Mouse (Mus musculus): ENCODE results near the gene Abr. TPM values are rescaled to one million over a fixed set of nuclear protein-coding genes. Genes with fewer than 3 reads are reported as not detected.

Abr gene
- total and polyA plus RNA-seq, 3 experiments, result 3.8 to 8.8 TPM; not detected in 1

GRCm38 (mm10) chr11:76467073-76467472 lies 155.0 kb downstream of the Abr start:
- no peak overlapping the region for H3K27ac ChIP-seq (ENCODE audit: control insufficient read depth, low read depth, low read length)
- H3K4me1 ChIP-seq (ENCODE audit: control insufficient read depth in 1 of 2, insufficient read depth in 2 of 2, low read length in 2 of 2), result no peaks in the 10 kb centered on the region

DNA sequence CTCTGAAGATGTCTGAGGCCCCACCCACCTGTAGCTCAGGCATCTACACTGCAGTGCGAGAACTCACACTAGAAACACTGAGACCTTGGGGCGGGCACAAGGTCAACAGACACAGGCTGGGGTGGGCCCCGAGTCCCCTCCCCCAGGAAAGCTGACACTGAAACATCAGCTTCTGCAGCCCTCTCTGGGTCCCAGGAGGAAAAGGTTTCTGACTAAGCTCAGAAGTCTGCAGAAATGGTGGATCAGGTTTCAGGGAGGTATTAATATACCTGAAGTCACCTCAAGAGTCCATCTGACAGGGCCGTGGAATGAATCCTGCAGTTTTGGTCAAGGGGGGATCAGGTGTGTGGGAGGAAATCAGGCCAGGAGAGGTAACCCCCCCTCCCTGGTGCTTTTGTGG lies 156.2 kb downstream of the Abr start:
- Histone ChIP-seq H3K36me3 (ENCODE audit: control insufficient read depth in 1 of 2, insufficient read depth in 2 of 2, low read length in 2 of 2) (no peaks in the 10 kb centered on the region), H3K27ac (ENCODE audit: control insufficient read depth, low read depth, low read length) (no peak overlapping the region), H3K9me3 (replicated peaks; ENCODE audit: insufficient read depth, low read length) (no peaks in the 10 kb centered on the region), H3K4me1 (ENCODE audit: control insufficient read depth in 1 of 2, insufficient read depth in 2 of 2, low read length in 2 of 2) (no peaks in the 10 kb centered on the region), H3K79me2 (ENCODE audit: control insufficient read depth, insufficient read depth, low read length, poor library complexity) (no peaks in the 10 kb centered on the region), H3K4me3 (ENCODE audit: control insufficient read depth in 1 of 2, insufficient read depth in 1 of 2, low read depth in 2 of 2, low read length in 2 of 2) (no peak overlapping the region), H3K9ac (ENCODE audit: control insufficient read depth, low read depth, low read length, poor library complexity, severe bottlenecking) (no peak overlapping the region), H3K27me3 (ENCODE audit: control insufficient read depth in 1 of 2, insufficient read depth in 2 of 2, low read length in 2 of 2) (no peaks in the 10 kb centered on the region)
- no peak for DNase-seq (ENCODE audit: low read depth, low spot score)
- TF ChIP-seq MAZ (IDR thresholded peaks at IDR 0.05; ENCODE audit: low read depth, low read length) (no peak), HCFC1 (IDR thresholded peaks at IDR 0.05; ENCODE audit: low read depth, low read length) (no peak), POLR2AphosphoS2 (IDR thresholded peaks at IDR 0.05; ENCODE audit: low read length) (no peak), KAT2A (conservative IDR thresholded peaks at IDR 0.05; ENCODE audit: low read depth, low read length) (no peak), EP300 (IDR thresholded peaks at IDR 0.05; ENCODE audit: low read depth in 1 of 2, low read length in 2 of 2) (no peak), TAL1 (IDR thresholded peaks at IDR 0.05; ENCODE audit: low read length) (no peak), E2F4 (IDR thresholded peaks at IDR 0.05; ENCODE audit: borderline replicate concordance, low read depth, low read length) (no peak), UBTF (IDR thresholded peaks at IDR 0.05; ENCODE audit: borderline replicate concordance, insufficient read depth, low read depth, low read length) (no peak)

More at GRCm38 (mm10) chr11:76467073-76467472, 155.0 kb downstream of the Abr start:
- no peaks in the 10 kb centered on the region for H3K36me3 ChIP-seq (ENCODE audit: control insufficient read depth in 1 of 2, insufficient read depth in 2 of 2, low read length in 2 of 2)
- H3K9ac ChIP-seq (ENCODE audit: control insufficient read depth, low read depth, low read length, poor library complexity, severe bottlenecking), result no peak overlapping the region
- H3K27me3 ChIP-seq (ENCODE audit: control insufficient read depth in 1 of 2, insufficient read depth in 2 of 2, low read length in 2 of 2), result no peaks in the 10 kb centered on the region
- H3K4me3 ChIP-seq (ENCODE audit: control insufficient read depth in 1 of 2, insufficient read depth in 1 of 2, low read depth in 2 of 2, low read length in 2 of 2), result no peak overlapping the region
- DNase-seq (ENCODE audit: low read depth, low spot score), result no peak
- no peaks in the 10 kb centered on the region for H3K9me3 ChIP-seq (replicated peaks; ENCODE audit: insufficient read depth, low read length)
- no peak for TF ChIP-seq CTCF (IDR thresholded peaks at IDR 0.05 in 2 of 3, conservative IDR thresholded peaks at IDR 0.05 in 1 of 3; ENCODE audit: control insufficient read depth in 1 of 3, insufficient read depth in 1 of 3, low read depth in 2 of 3, low read length in 3 of 3, poor library complexity in 1 of 3, severe bottlenecking in 1 of 3)
- TF ChIP-seq TBP (IDR thresholded peaks at IDR 0.05; ENCODE audit: low read depth, low read length), result no peak
- no peak for TF ChIP-seq E2F4 (IDR thresholded peaks at IDR 0.05; ENCODE audit: borderline replicate concordance, low read depth, low read length)
- no peaks in the 10 kb centered on the region for H3K79me2 ChIP-seq (ENCODE audit: control insufficient read depth, insufficient read depth, low read length, poor library complexity)

DNA sequence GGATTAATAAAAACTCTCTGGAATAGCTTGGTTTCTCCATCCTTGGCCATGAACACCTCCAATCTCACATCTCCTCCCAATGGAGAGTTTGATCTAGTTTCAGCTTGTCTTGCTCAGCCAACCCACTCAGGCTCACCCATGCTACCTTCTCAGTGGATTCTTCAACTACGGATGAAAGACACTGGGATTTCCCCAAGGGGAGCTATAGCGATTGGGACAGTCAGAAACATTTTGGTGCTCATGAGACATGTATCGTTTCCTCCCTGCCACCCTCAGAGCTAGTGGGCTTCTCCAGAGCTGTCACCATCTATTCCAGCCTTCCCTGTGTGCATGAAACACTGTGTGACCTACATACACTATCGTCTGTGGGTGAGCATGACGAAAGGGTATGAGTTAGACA lies 160.4 kb downstream of the Abr start:
- Histone ChIP-seq H3K27me3 (ENCODE audit: control insufficient read depth in 1 of 2, insufficient read depth in 2 of 2, low read length in 2 of 2) (no peaks in the 10 kb centered on the region), H3K36me3 (ENCODE audit: control insufficient read depth in 1 of 2, insufficient read depth in 2 of 2, low read length in 2 of 2) (no peaks in the 10 kb centered on the region), H3K79me2 (ENCODE audit: control insufficient read depth, insufficient read depth, low read length, poor library complexity) (no peaks in the 10 kb centered on the region), H3K9ac (ENCODE audit: control insufficient read depth, low read depth, low read length, poor library complexity, severe bottlenecking) (no peak overlapping the region), H3K4me1 (ENCODE audit: control insufficient read depth in 1 of 2, insufficient read depth in 2 of 2, low read length in 2 of 2) (no peaks in the 10 kb centered on the region), H3K4me3 (ENCODE audit: control insufficient read depth in 1 of 2, insufficient read depth in 1 of 2, low read depth in 2 of 2, low read length in 2 of 2) (no peak overlapping the region), H3K27ac (ENCODE audit: control insufficient read depth, low read depth, low read length) (no peak overlapping the region), H3K9me3 (replicated peaks; ENCODE audit: insufficient read depth, low read length) (no peaks in the 10 kb centered on the region)
- no peak for DNase-seq (ENCODE audit: low read depth, low spot score)
- TF ChIP-seq ZNF384 (IDR thresholded peaks at IDR 0.05; ENCODE audit: low read depth, low read length), result no peak
- TF ChIP-seq CHD2 (IDR thresholded peaks at IDR 0.05; ENCODE audit: low read length), result no peak
- TF ChIP-seq MYC (IDR thresholded peaks at IDR 0.05; ENCODE audit: low read depth, low read length), result no peak
- no peak for TF ChIP-seq TAL1 (IDR thresholded peaks at IDR 0.05; ENCODE audit: low read length)

All from MEL (cell line).